Mouse (Mus musculus) frontal cortex, postnatal 10 days (tissue): Measurements from ENCODE around the gene Oas1e.

Source experiments
- DNase-seq, 2 experiments: peaks; one replicate each; pipeline ENCODE4 v3.0.0; 2022; ENCODE audit warnings: low spot score in 2 of 2, mixed read lengths in 1 of 2

Oas1e gene

DNA sequence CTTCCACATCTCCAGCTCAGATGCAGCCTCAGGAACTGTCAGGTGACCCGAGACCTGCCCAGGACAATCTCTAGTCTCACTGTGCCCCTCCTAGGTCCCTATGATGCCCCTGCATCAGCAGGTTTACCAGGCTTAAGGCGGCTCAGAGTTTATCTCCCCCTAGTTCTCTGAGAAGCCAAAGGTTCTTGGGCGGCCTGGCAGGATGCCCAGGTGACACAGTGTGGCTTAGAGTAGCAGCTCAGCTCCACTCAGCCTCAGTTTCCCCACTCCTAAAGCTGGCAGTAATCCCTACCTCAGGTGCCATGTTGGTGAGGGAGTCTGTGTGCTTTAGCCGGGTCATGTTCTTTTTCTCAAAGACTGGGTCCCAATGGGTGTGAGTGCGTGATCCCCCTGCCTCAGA lies 18.5 kb downstream of the Oas1e start:
- no peak for DNase-seq

DNA sequence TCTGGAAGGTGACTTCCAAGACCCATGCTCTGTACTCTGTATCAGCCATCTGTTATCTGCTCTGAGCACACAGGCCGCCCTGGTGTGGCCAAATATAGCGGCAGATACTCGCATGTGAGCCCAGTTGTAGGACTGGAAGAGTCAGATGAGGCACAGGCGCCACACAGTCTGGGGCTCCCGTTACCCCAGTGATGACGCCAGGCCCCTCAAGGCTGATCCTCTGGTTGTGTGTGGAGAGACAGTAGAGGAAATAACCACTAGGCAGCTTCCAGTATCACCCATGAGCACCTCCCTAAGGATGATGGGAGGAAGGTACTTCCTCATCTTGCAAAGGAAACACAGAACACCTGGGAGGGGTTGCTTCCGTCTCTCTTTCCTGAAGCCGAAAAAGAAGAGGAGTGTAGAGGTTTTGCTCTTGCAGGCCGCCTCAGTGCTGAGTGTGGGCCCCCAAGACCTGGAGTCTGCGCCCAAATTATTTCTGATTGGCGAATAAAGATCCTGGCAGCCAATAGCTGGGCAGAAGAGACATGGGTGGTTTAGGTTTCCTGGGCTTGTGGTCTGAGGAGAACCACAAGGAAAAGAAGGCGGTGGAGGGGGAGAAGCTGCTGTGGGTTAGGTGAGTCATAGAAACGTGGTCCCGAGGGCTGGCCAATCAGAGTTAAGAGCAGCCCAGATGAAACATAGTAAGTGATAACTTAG lies 19.9 kb downstream of the Oas1e start:
- no peak for DNase-seq

DNA sequence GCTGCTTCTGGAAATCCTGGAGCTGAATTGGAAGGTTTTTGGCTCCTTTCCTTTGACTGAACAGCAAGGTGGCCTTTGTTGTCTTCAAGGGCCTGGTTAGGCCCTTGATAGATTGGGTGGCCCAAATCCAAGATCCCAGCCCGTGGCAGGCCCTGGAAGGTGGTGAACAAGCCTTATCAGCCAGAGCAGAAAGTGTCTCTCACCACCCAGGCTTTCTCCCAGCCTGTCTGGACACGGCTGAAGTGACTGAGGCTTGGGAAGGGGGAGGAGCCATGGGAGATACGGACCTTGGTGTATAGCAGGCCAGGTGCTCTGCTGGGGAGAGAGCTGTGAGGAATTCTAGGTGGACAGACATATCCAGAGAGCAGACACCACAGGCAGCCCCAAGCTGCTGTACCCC lies 25.9 kb downstream of the Oas1e start:
- no peak for DNase-seq

DNA sequence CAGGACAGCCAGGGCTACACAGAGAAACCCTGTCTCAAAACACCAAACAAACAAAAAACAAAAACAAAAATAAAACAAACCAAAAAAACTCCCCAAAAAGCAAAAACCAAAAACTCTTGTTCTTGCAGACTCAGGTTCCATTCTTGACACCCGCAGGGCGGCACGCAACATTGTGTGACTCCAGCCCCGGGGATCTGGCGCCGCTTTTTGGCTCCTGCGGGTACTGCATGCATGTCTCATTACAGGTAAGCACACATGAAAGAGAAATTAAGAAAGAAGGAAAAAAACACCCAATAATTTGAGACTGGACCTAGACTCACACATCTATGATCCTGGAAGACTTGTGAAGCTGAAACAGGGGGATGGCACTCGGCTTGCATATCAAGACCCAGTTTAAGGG lies 30.3 kb downstream of the Oas1e start:
- no peak for DNase-seq

DNA sequence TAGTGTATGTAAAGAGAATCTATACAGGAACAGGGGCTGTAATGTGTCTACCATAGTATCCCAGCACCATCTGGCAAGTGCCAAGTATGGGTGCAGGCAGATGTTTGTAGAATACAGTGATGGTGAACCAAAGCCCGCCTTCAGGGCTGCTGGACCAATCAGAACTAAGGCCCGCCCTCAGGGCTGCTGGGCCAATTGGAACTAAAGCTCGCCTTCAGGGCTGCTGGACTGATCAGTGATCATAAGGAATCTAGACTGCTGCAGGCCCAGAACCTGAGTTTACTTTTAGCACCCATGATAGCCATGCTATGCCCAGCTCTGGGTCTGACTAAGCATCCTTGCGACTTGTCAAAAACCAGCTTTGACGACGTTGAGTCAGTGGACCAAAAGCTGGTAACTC lies 33.4 kb downstream of the Oas1e start:
- no peak for DNase-seq

DNA sequence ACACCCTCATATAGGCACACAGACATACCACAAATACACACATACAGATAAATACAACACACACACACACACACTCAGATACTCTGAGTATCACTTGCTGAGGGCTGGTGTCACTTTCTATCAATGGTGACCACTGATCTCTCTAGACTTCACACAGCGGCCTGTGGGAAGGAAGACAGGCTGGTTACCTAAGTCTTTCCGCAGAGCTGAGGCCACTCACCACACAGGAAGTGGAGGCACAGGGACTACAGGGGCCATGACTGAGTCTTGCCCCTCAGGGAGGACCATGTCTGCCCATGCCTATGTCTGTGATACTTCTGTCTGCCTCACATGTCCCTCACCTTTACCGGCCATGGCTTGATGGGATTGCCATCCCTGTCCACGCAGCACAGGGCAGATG lies 41.1 kb downstream of the Oas1e start:
- DNase-seq, result no peak

DNA sequence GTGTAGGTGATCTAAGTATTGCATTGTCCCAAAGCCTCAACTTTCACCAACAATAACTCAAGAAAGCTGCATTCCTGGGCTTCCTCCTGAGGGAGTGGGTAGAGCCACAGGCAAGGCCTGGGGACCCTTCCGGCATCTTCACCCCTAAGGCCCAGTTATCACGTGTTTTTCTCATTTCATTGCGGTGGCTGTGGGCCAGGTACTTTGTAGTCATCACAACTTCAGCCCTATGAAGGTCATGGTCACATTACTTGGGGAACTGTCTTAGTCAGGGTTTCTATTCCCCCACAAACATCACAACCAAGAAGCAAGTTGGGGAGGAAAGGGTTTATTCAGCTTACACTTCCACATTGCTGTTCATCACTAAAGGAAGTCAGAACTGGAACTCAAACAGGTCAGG lies 42.5 kb downstream of the Oas1e start:
- no peak for DNase-seq

DNA sequence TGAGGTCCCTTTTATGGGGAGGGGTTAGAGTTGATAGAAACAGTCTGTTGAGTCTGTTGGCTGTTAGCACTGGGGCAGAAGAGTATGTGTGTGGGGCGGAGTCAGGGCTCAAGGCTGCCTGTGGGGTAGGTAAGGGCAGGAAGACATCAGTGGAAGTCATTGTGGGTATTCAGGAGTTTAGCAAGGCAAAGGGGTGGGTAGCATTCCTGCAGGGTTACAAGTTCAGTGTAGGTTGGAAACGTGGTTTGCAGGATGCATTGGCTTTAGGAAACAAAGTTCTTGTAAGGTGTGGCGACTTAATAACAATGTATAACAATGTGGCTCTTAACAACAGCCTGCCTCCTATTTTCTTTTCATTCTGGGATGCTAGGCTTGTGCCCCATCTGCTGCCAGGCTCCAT lies 44.1 kb downstream of the Oas1e start:
- DNase-seq, result no peak

DNA sequence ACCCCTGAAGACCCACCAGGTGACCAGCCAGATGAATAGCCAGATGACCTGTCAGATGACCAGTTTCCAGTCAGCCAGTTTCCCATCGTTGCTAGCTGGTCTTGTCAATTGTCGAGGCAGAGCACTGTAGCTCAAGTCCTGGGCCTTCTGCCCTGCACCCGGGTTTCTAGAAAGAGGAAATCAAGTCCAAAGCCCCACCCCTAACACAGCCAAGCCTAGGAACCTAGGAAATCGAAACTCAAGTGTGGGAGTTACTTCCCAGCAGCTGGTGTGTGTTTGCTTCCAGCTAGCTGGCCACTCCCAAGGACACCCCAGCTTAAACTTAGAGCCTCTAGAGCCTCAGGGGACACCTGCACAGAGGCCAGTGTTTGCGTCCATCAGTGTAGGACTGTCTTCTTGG lies 45.6 kb downstream of the Oas1e start, which contains the start of gene Oas2:
Oas2 (minus strand) TSS at position 166 of the 400 bp plus-strand sequence.
- no peak for DNase-seq

DNA sequence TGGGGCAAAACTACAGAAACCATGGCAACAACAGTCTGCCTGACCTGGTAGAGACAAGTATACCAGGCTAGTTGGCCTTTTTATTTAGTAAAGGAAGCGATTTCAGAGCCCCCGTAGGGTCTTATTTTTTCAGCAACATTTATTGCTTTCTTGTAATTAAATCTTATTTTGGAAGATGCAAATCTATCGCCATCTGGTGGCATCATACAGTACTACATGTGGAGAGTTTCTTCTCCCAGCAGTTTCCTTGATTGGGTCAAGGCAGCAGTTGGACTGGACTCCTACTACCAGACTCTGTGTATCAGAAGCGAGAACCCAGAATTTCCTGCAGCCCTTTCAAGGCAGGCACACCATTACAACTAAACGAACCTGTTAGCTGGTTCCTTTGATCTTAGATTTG lies 48.9 kb downstream of the Oas1e start:
- DNase-seq, result peak in 1 of 2 experiments; percentile 56

DNA sequence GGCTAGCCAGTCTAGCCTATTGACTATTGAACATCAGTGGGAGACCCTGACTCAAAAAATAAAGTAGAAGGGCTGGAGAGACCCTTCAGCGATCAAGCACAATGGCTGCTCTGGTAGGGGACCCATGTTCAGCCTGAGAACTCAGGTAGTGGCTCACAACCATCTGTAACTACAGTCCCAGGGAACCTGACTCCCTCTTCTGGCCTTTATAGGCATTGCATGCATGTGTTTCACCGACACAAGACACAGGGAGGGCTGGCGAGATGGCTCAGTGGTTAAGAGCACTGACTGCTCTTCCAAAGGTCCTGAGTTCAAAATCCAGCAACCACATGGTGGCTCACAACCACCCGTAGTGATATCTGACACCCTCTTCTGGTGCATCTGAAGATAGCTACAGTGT lies 53.2 kb downstream of the Oas1e start:
- no peak for DNase-seq
